Mouse (Mus musculus): ENCODE data around the gene Il4.
"Not testable (repeated sequence)": the region's sequence is repeated elsewhere in the genome, so short reads cannot be mapped to it uniquely, and the experiment has no call there.

Gene Il4

GRCm38 (mm10) chr11:53566646-53567045 is 51.8 kb downstream of the Il4 start:
- no peak for ATAC-seq (ENCODE audit: low TSS enrichment)

- no peak for ATAC-seq (ENCODE audit: low TSS enrichment)
Observed at GRCm38 (mm10) chr11:53561986-53562385, 56.5 kb downstream of the Il4 start.

- not testable (repeated sequence) for ATAC-seq (ENCODE audit: low TSS enrichment)
Observed at GRCm38 (mm10) chr11:53559980-53560379, 58.5 kb downstream of the Il4 start.

GRCm38 (mm10) chr11:53557992-53558391 is 60.5 kb downstream of the Il4 start:
- not testable (repeated sequence) for ATAC-seq (ENCODE audit: low TSS enrichment)

GRCm38 (mm10) chr11:53556529-53556928 is 61.9 kb downstream of the Il4 start:
- ATAC-seq (ENCODE audit: low TSS enrichment) = not testable (repeated sequence)
